Mouse (Mus musculus) liver, adult 2 months (tissue): Measurements from ENCODE around the gene Ubp1. TPM values are rescaled to one million over a fixed set of nuclear protein-coding genes. Genes with fewer than 3 reads are reported as not detected.
"Not testable (repeated sequence)": the region's sequence is repeated elsewhere in the genome, so short reads cannot be mapped to it uniquely, and the experiment has no call there.

Experiments
- DNase-seq: peaks from one replicate; pipeline ENCODE4 v3.0.0-alpha.2; 2011; ENCODE audit warnings: low read depth, low spot score; ENCODE audit errors: extremely low read depth
- H3K27ac ChIP-seq: fragments of 200-500 bp; replicated peaks from 2 replicates; pipeline ENCODE4 v1.5.1; 2012; ENCODE audit warnings: low read depth, mild to moderate bottlenecking, control low read depth, inconsistent platforms, low read length; ENCODE audit not compliant: insufficient read depth
- H3K27me3 ChIP-seq: fragments of 200-500 bp; 2 replicates; pipeline ENCODE4 v1.6.1; 2012; ENCODE audit warnings: mild to moderate bottlenecking, moderate library complexity, low read length, inconsistent platforms; ENCODE audit not compliant: control insufficient read depth, insufficient read depth
- H3K36me3 ChIP-seq: fragments of 200-500 bp; 2 replicates; pipeline ENCODE4 v1.6.1; 2012; ENCODE audit warnings: low read length, inconsistent platforms; ENCODE audit not compliant: control insufficient read depth, insufficient read depth
- H3K4me1 ChIP-seq: fragments of 200-500 bp; 2 replicates; pipeline ENCODE4 v1.6.1; 2011; ENCODE audit warnings: low read length; ENCODE audit not compliant: control insufficient read depth, insufficient read depth
- H3K4me3 ChIP-seq: fragments of 200-500 bp; 2 replicates; pipeline ENCODE4 v1.5.1; 2011; ENCODE audit warnings: low read depth, mild to moderate bottlenecking, control low read depth, low read length, moderate library complexity; ENCODE audit not compliant: insufficient read depth
- H3K79me2 ChIP-seq: fragments of 200-500 bp; 2 replicates; pipeline ENCODE4 v1.6.1; 2012; ENCODE audit warnings: inconsistent platforms, mild to moderate bottlenecking, low read length, moderate library complexity; ENCODE audit not compliant: control insufficient read depth, insufficient read depth
- H3K9ac ChIP-seq: fragments of 200-500 bp; 2 replicates; pipeline ENCODE4 v1.6.1; 2012; ENCODE audit warnings: low read depth, mild to moderate bottlenecking, control low read depth, inconsistent platforms, low read length
- CTCF ChIP-seq: fragments of 200-500 bp; IDR thresholded peaks from 2 replicates; pipeline ENCODE4 v1.5.1; 2011; ENCODE audit warnings: low read depth, low read length, control low read depth
- POLR2A ChIP-seq: fragments of 200-500 bp; IDR thresholded peaks from 2 replicates; pipeline ENCODE4 v1.6.1; 2011; ENCODE audit warnings: low read length, control low read depth; ENCODE audit not compliant: insufficient read depth; ENCODE audit errors: extremely low read depth
- WGBS: fragments of 180-500 bp; shearing (Covaris S2); methylation state at CpG from one replicate; pipeline ENCODE4 v1.1.7; 2018; 5-methylcytosine and 5-hydroxymethylcytosine counted together
- polyA plus RNA-seq: library from polyadenylated mRNA; depleted of rRNA; stranded (reverse); fragments of >200 nt; gene quantifications from 2 replicates; pipeline ENCODE4 v1.2.3, GENCODE M21; 2012; rRNA removed
- total RNA-seq: library from RNA; depleted of rRNA; stranded (reverse); fragments of >200 nt; gene quantifications from 2 replicates; pipeline ENCODE4 v1.2.3, GENCODE M21; 2014; rRNA removed

The Ubp1 gene
- total RNA-seq = 24.2 and 30.9 TPM in 2 replicates
- 26.6 and 27.8 TPM in 2 replicates for polyA plus RNA-seq

GRCm38 (mm10) chr9:113930534-113931374, at the start of gene Ubp1:
Ubp1 (plus strand) TSS chr9:113930934.
- Histone ChIP-seq H3K27ac (peak within 1 kb of the TSS; percentile 84), H3K27me3 (no peaks in the 10 kb centered on the region), H3K36me3 (no peaks in the 10 kb centered on the region), H3K79me2 (peaks cover 16% of the 10 kb centered on the region), H3K4me1 (peaks cover 12% of the 10 kb centered on the region), H3K4me3 (peak within 1 kb of the TSS; percentile 100), H3K9ac (peak within 1 kb of the TSS; percentile 95)
- WGBS = 2% methylated on average over 67 of the region's 86 CpGs
- peak; percentile 48; the same call in 1 of the 2 replicates for TF ChIP-seq POLR2A
- TF ChIP-seq CTCF = no peak
- DNase-seq = peak; percentile 99

DNA sequence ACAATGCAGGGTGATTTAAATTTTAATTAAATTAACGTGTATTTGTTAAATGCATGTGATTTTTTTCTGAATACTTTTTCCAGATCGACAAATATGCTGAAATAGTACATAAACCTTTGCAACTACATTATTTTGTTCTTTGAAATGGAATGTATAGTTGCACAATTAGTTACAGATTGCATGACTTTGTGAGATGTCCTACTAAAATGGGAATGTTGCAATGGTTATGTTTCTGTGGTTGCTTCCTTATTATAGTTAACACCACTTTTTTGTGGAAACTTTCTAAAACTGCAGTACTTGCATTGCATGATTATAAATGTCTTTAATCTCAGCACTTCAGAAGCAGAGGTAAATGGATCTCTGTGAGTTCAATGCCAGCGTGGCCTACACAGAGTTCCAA, 35.8 kb upstream of the Ubp1 start:
- Histone ChIP-seq H3K27me3 (no peaks in the 10 kb centered on the region), H3K79me2 (no peaks in the 10 kb centered on the region), H3K27ac (no peak overlapping the region), H3K4me3 (no peak overlapping the region), H3K4me1 (no peaks in the 10 kb centered on the region), H3K9ac (no peak overlapping the region), H3K36me3 (peaks cover 15% of the 10 kb centered on the region)
- TF ChIP-seq POLR2A = no peak
- TF ChIP-seq CTCF = no peak
- WGBS = 91% methylated on average over 3 of the region's 3 CpGs
- no peak for DNase-seq

DNA sequence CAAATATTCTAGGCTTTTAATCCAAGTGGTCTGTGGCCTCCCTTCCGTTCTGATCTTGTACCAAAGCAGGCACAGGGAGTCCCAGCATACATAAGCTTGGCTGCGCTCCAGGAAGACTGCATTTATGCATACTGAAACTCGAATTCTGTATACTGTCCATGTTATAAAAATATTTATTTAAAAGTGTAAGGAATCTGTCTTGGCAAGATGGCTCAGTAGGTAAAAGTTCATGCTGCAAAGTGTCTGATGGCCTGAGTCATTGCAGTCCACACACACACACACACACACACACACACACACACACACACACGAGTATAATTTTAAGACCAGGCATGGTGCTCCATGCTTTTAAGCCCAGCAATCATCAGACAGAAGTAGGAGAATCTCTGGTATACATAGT, 27.6 kb upstream of the Ubp1 start:
- Histone ChIP-seq H3K79me2 (no peaks in the 10 kb centered on the region), H3K4me1 (no peaks in the 10 kb centered on the region), H3K27ac (no peak overlapping the region), H3K9ac (no peak overlapping the region), H3K36me3 (peaks cover 24% of the 10 kb centered on the region; the same call in 1 of the 2 replicates), H3K27me3 (no peaks in the 10 kb centered on the region), H3K4me3 (no peak overlapping the region)
- WGBS = 60% methylated on average over 4 of the region's 4 CpGs
- no peak for DNase-seq
- TF ChIP-seq POLR2A (no peak), CTCF (no peak)

DNA sequence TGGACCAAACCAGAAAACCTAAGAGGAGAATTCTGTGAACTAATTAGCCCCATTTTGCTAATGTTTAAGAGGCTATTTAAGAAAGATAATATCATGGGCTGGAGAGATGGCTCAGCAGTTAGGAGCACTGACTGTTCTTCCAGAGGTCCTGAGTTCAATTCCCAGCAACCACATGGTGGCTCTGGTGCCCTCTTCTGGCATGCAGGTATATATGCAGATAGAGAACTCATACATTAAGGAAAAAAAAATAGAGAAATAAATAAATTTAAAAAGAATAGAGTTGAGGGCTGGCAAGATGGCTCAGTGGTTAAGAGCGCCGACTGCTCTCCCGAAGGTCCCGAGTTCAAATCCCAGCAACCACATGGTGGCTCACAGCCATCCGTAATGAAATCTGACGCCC, 26.4 kb upstream of the Ubp1 start:
- WGBS = 96% methylated on average over 6 of the region's 6 CpGs
- not testable (repeated sequence) for H3K27ac ChIP-seq, H3K4me3 ChIP-seq

DNA sequence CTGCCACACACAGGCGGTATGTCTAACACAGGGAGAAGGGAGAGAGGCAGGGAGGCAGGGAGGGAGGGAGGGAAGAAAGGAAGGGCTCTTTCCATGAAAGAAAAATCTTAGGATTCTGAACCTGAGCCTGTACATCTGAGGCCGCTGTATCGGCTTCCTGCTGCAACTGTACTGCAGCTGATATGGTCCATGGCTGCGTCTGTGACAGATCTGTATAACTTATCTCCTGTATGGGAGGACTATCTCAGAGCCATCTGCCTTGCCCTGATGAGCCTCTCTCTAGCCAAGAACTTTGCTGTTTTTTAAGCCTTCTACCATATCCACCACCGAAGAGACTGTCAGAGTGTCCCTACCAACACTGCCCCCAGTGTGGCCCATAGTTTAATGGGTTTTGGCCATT, 14.9 kb upstream of the Ubp1 start:
- Histone ChIP-seq H3K9ac (no peak overlapping the region), H3K4me3 (no peak overlapping the region), H3K4me1 (peaks cover 6% of the 10 kb centered on the region; the same call in 1 of the 2 replicates), H3K27ac (no peak overlapping the region), H3K79me2 (no peaks in the 10 kb centered on the region), H3K27me3 (no peaks in the 10 kb centered on the region), H3K36me3 (peaks cover 9% of the 10 kb centered on the region)
- 94% methylated on average over 5 of the region's 5 CpGs for WGBS
- TF ChIP-seq POLR2A (no peak), CTCF (no peak)
- no peak for DNase-seq

More for the DNA sequence above, 26.4 kb upstream of the Ubp1 start:
- TF ChIP-seq CTCF = 0 out of 2 replicates have a peak, but pooled peaks have one; percentile 8
- not testable (repeated sequence) for H3K4me1 ChIP-seq, DNase-seq, H3K79me2 ChIP-seq, H3K9ac ChIP-seq, H3K27me3 ChIP-seq
- peaks cover 28% of the 10 kb centered on the region; the same call in 1 of the 2 replicates for H3K36me3 ChIP-seq

GRCm38 (mm10) chr9:113922677-113923076, 8.1 kb upstream of the Ubp1 start:
- peak; percentile 97 for DNase-seq
- Histone ChIP-seq H3K4me3 (no peak overlapping the region), H3K4me1 (peaks cover 9% of the 10 kb centered on the region), H3K27me3 (no peaks in the 10 kb centered on the region), H3K79me2 (no peaks in the 10 kb centered on the region), H3K27ac (peak overlapping the region; percentile 87), H3K9ac (no peak overlapping the region), H3K36me3 (0 out of 2 replicates have a peak, but pooled peaks cover 2% of the 10 kb centered on the region)
- TF ChIP-seq CTCF (no peak), POLR2A (no peak)
- WGBS = 38% methylated on average over 5 of the region's 5 CpGs
